Mouse (Mus musculus) limb, embryonic 14.5 days (tissue): Measurements from ENCODE around the gene Hist1h2bf. TPM values are rescaled to one million over a fixed set of nuclear protein-coding genes. Genes with fewer than 3 reads are reported as not detected.
"Not testable (repeated sequence)": the region's sequence is repeated elsewhere in the genome, so short reads cannot be mapped to it uniquely, and the experiment has no call there.

Experiments used
- ATAC-seq: fragments of 200-750 bp; cut with Nextera tagmentation; 2 replicates; pipeline ENCODE4 v1.8.0; 2017; ENCODE audit warnings: low read depth, moderate number of reproducible peaks, moderate TSS enrichment; ENCODE audit not compliant: low FRiP score
- DNase-seq: peaks from one replicate; pipeline ENCODE4 v3.0.0-alpha.2; 2015; ENCODE audit warnings: low spot score
- H3K27ac ChIP-seq: fragments of 300-500 bp; sonication (generic); replicated peaks from 2 replicates; pipeline ENCODE4 v1.5.1; 2014; ENCODE audit warnings: low read depth, mild to moderate bottlenecking, low read length, moderate library complexity, mixed read lengths
- H3K27me3 ChIP-seq: fragments of 300-500 bp; sonication (generic); 2 replicates; pipeline ENCODE4 v1.6.1; 2014; ENCODE audit warnings: low read length, mixed read lengths; ENCODE audit not compliant: control insufficient read depth, insufficient read depth
- H3K36me3 ChIP-seq: fragments of 300-500 bp; sonication (generic); 2 replicates; pipeline ENCODE4 v1.6.1; 2014; ENCODE audit warnings: mild to moderate bottlenecking, low read length, moderate library complexity, mixed read lengths; ENCODE audit not compliant: control insufficient read depth, insufficient read depth
- H3K4me1 ChIP-seq: fragments of 300-500 bp; sonication (generic); 2 replicates; pipeline ENCODE4 v1.6.1; 2014; ENCODE audit warnings: antibody characterized with exemption, low read length, mixed read lengths; ENCODE audit not compliant: control insufficient read depth, insufficient read depth
- H3K4me2 ChIP-seq: fragments of 300-500 bp; sonication (generic); replicated peaks from 2 replicates; pipeline ENCODE4 v1.6.1; 2014; ENCODE audit warnings: low read depth, mild to moderate bottlenecking, low read length, moderate library complexity; ENCODE audit not compliant: severe bottlenecking
- H3K4me3 ChIP-seq: fragments of 300-500 bp; sonication (generic); replicated peaks from 2 replicates; pipeline ENCODE4 v1.5.1; 2014; ENCODE audit warnings: low read length
- H3K9ac ChIP-seq: fragments of 300-500 bp; sonication (generic); 2 replicates; pipeline ENCODE4 v1.6.1; 2014; ENCODE audit warnings: mild to moderate bottlenecking, low read depth, low read length, moderate library complexity; ENCODE audit not compliant: severe bottlenecking
- H3K9me3 ChIP-seq: fragments of 300-500 bp; sonication (generic); 2 replicates; pipeline ENCODE4 v1.6.1; 2016; ENCODE audit warnings: low read length; ENCODE audit not compliant: control insufficient read depth
- POLR2A ChIP-seq: fragments of 200-500 bp; IDR thresholded peaks from 2 replicates; pipeline ENCODE4 v1.8.0; 2012; ENCODE audit warnings: inconsistent platforms, mild to moderate bottlenecking, moderate library complexity, borderline replicate concordance; ENCODE audit not compliant: insufficient read depth, insufficient read length; ENCODE audit errors: extremely low read depth
- WGBS: fragments of 180-500 bp; shearing (Covaris S2); extraction: QIAGEN DNeasy Blood & Tissue Kit; methylation state at CpG from one replicate; pipeline ENCODE4 v1.1.7; 2014; 5-methylcytosine and 5-hydroxymethylcytosine counted together
- polyA plus RNA-seq, 2 experiments: library from polyadenylated mRNA; depleted of rRNA in 1 of 2; stranded (reverse) in 1 of 2; unstranded in 1 of 2; fragments of >200 nt; fragmentation: Nextera tagmentation in 1 of 2; extraction: Ambion mirVana in 1 of 2; gene quantifications; 2 replicates each; pipeline versions ENCODE4 v1.2.1 to v1.2.3; 2012 to 2014

Gene Hist1h2bf
- polyA plus RNA-seq, 2 experiments, result 5.3 to 17.8 TPM

GRCm38 (mm10) chr13:23537006-23537710 is 36.8 kb downstream of the Hist1h2bf start:
- no peak overlapping the region for H3K27ac ChIP-seq

GRCm38 (mm10) chr13:23536076-23536822 is 37.7 kb downstream of the Hist1h2bf start:
- no peaks in the 10 kb centered on the region for H3K9me3 ChIP-seq
- H3K27me3 ChIP-seq, result no peaks in the 10 kb centered on the region
- peaks cover 23% of the 10 kb centered on the region for H3K4me1 ChIP-seq
- ATAC-seq (no peak), DNase-seq (no peak)
- peak overlapping the region; percentile 61 for H3K9ac ChIP-seq
- peak overlapping the region; percentile 55 for H3K4me3 ChIP-seq
- H3K36me3 ChIP-seq, result no peaks in the 10 kb centered on the region
- peak overlapping the region; percentile 82 for H3K27ac ChIP-seq
- H3K4me2 ChIP-seq, result peak overlapping the region; percentile 49
- 0 out of 2 replicates have a peak, but pooled peaks have one; percentile 25 for TF ChIP-seq POLR2A
- WGBS, result 17% methylated on average over 7 of the region's 7 CpGs

More at GRCm38 (mm10) chr13:23537006-23537710, 36.8 kb downstream of the Hist1h2bf start:
- no peak for TF ChIP-seq POLR2A
- Histone ChIP-seq H3K27me3 (no peaks in the 10 kb centered on the region), H3K4me3 (peak overlapping the region; percentile 55; the same call in 1 of the 2 replicates), H3K9ac (no peak overlapping the region), H3K9me3 (no peaks in the 10 kb centered on the region), H3K4me1 (peaks cover 22% of the 10 kb centered on the region), H3K4me2 (peak overlapping the region; percentile 49), H3K36me3 (no peaks in the 10 kb centered on the region)
- DNase-seq (no peak), ATAC-seq (no peak)
- WGBS, result 65% methylated on average over 3 of the region's 3 CpGs

GRCm38 (mm10) chr13:23535137-23536075 is 38.6 kb downstream of the Hist1h2bf start, which contains the start of gene Hist1h3g:
Gene Hist1h3g (plus strand): TSS chr13:23535422.
- not testable (repeated sequence) for H3K9me3 ChIP-seq, H3K36me3 ChIP-seq, H3K27me3 ChIP-seq
- Histone ChIP-seq H3K27ac (peak within 1 kb of the TSS; percentile 92), H3K4me1 (peaks cover 23% of the 10 kb centered on the region), H3K4me2 (peak within 1 kb of the TSS; percentile 49), H3K9ac (peak within 1 kb of the TSS; percentile 76), H3K4me3 (peak within 1 kb of the TSS; percentile 55)
- DNase-seq (peak; percentile 98), ATAC-seq (peak; percentile 88)
- TF ChIP-seq POLR2A, result peak; percentile 73; the same call in 1 of the 2 replicates
- under 1% methylated on average over 26 of the region's 62 CpGs for WGBS

- DNase-seq (no peak), ATAC-seq (0 out of 2 replicates have a peak, but pooled peaks have one; percentile 5)
- Histone ChIP-seq H3K36me3 (no peaks in the 10 kb centered on the region), H3K27ac (peak overlapping the region; percentile 92), H3K9me3 (no peaks in the 10 kb centered on the region), H3K9ac (peak overlapping the region; percentile 76), H3K4me1 (peaks cover 23% of the 10 kb centered on the region), H3K4me3 (peak overlapping the region; percentile 55), H3K27me3 (no peaks in the 10 kb centered on the region), H3K4me2 (peak overlapping the region; percentile 49)
- WGBS, result 1% methylated on average over 15 of the region's 15 CpGs
- TF ChIP-seq POLR2A, result 0 out of 2 replicates have a peak, but pooled peaks have one; percentile 29
These were observed 39.4 kb downstream of the Hist1h2bf start for GRCm38 (mm10) chr13:23534368-23535131.
